Comparison of ENCODE assay signal across 10 mouse cellular contexts in genomic region chr2:167563703-167564102, GRCm38 (mm10). TPM values are rescaled to one million over a fixed set of nuclear protein-coding genes. Genes with fewer than 3 reads are reported as not detected.
DNase-seq lines count a peak whose midpoint lies in the region; ATAC-seq and TF ChIP-seq lines count a peak whose summit lies in the region.
"Had no signal": no experiment of that assay in that cellular context is flagged by ENCODE, and none has a peak within 500 bp of the region (broad histone marks: within the 10 kb centered on the region; RNA-seq: fewer than 3 reads in every experiment).

No protein-coding gene starts in this region.

- intact Hi-C loops in heart, adult 2 months (cut with DNase I), result loop anchor here (2.0 to 5.0 kb wide), 2 partner anchors 21 to 34 kb away; no protein-coding TSS in a partner anchor

- TF ChIP-seq CTCF in heart, adult 2 months (IDR thresholded peaks at IDR 0.05), result no peak

- WGBS in heart, embryonic 13.5 days, result 25% methylated on average over 12 of the region's 12 CpGs
- 71% methylated on average over 12 of the region's 12 CpGs for WGBS in heart, adult 2 months
- 47% methylated on average over 12 of the region's 12 CpGs for WGBS in forebrain, embryonic 14.5 days
- 31% methylated on average over 12 of the region's 12 CpGs for WGBS in neural tube, embryonic 11.5 days

- H3K4me1 ChIP-seq in heart, embryonic 13.5 days, result peaks cover 55% of the 10 kb centered on the region
- peaks cover 10% of the 10 kb centered on the region for H3K4me1 ChIP-seq in heart, adult 2 months (ENCODE audit: control insufficient read depth, insufficient read depth, low read length)
- peaks cover 3% of the 10 kb centered on the region; the same call in 1 of the 2 replicates for H3K4me1 ChIP-seq in forebrain, embryonic 14.5 days (ENCODE audit: control insufficient read depth, insufficient read depth, low read length)
- H3K4me1 ChIP-seq in neural tube, embryonic 11.5 days (ENCODE audit: control insufficient read depth, insufficient read depth, low read length), result peaks cover 22% of the 10 kb centered on the region

- ATAC-seq in heart, embryonic 13.5 days (ENCODE audit: extremely low read depth, insufficient number of reproducible peaks, low FRiP score, low TSS enrichment), result peak; percentile 9; the same call in 1 of the 2 replicates
- ATAC-seq in forebrain, embryonic 14.5 days, result peak; percentile 53
- ATAC-seq in neural tube, embryonic 11.5 days (ENCODE audit: insufficient read depth, low FRiP score, low TSS enrichment), result no peak

- no peaks in the 10 kb centered on the region for H3K36me3 ChIP-seq in heart, embryonic 13.5 days
- H3K36me3 ChIP-seq in heart, adult 2 months (ENCODE audit: control insufficient read depth, insufficient read depth, low read length), result no peaks in the 10 kb centered on the region
- no peaks in the 10 kb centered on the region for H3K36me3 ChIP-seq in forebrain, embryonic 14.5 days (ENCODE audit: control insufficient read depth, insufficient read depth, low read length)
- no peaks in the 10 kb centered on the region for H3K36me3 ChIP-seq in neural tube, embryonic 11.5 days (ENCODE audit: control insufficient read depth, insufficient read depth, low read length)

- no peak for TF ChIP-seq EP300 in heart, adult 2 months (IDR thresholded peaks at IDR 0.05; ENCODE audit: insufficient read depth, low read depth, low read length)

- H3K27ac ChIP-seq in heart, embryonic 13.5 days (replicated peaks), result 0 out of 2 replicates have a peak overlapping the region, but pooled peaks have one; percentile 0
- H3K27ac ChIP-seq in heart, adult 2 months, result no peak overlapping the region
- no peak overlapping the region for H3K27ac ChIP-seq in forebrain, embryonic 14.5 days (ENCODE audit: low read depth, low read length)
- H3K27ac ChIP-seq in neural tube, embryonic 11.5 days (ENCODE audit: low read depth, low read length), result no peak overlapping the region
- H3K27ac ChIP-seq: macrophage had no signal

- H3K9me3 ChIP-seq in heart, embryonic 13.5 days, result no peaks in the 10 kb centered on the region
- H3K9me3 ChIP-seq in forebrain, embryonic 14.5 days (replicated peaks; ENCODE audit: control insufficient read depth, low read length), result no peaks in the 10 kb centered on the region
- H3K9me3 ChIP-seq in neural tube, embryonic 11.5 days (ENCODE audit: control insufficient read depth, low read length), result no peaks in the 10 kb centered on the region

- DNase-seq in heart, adult 2 months, result no peak
- DNase-seq in lung, postnatal 10 days, result peak; percentile 41
- no peak for DNase-seq in lung, adult 18-20 months
- DNase-seq in forebrain, embryonic 14.5 days (ENCODE audit: low spot score), result no peak
- DNase-seq in neural tube, embryonic 11.5 days (ENCODE audit: low spot score), result peak; percentile 62
- DNase-seq in thymus, adult 18-20 months, result no peak
- DNase-seq in adrenal gland, postnatal 10 days, result no peak

- no peak overlapping the region for H3K9ac ChIP-seq in heart, embryonic 13.5 days
- H3K9ac ChIP-seq in heart, adult 2 months (ENCODE audit: low read depth, low read length), result no peak overlapping the region
- H3K9ac ChIP-seq in forebrain, embryonic 14.5 days (ENCODE audit: low read length), result no peak overlapping the region
- no peak overlapping the region for H3K9ac ChIP-seq in neural tube, embryonic 11.5 days (ENCODE audit: low read length)

- no peak for TF ChIP-seq POLR2A in heart, adult 2 months (IDR thresholded peaks at IDR 0.05; ENCODE audit: insufficient read depth, low read depth, low read length)

- no peak overlapping the region for H3K4me2 ChIP-seq in heart, embryonic 13.5 days
- H3K4me2 ChIP-seq in forebrain, embryonic 14.5 days (ENCODE audit: low read length), result no peak overlapping the region
- no peak overlapping the region for H3K4me2 ChIP-seq in neural tube, embryonic 11.5 days (ENCODE audit: low read depth)

- H3K27me3 ChIP-seq in heart, embryonic 13.5 days (replicated peaks), result peaks cover 20% of the 10 kb centered on the region
- no peaks in the 10 kb centered on the region for H3K27me3 ChIP-seq in heart, adult 2 months (ENCODE audit: control insufficient read depth, insufficient read depth, low read length)
- H3K27me3 ChIP-seq in forebrain, embryonic 14.5 days (replicated peaks; ENCODE audit: control insufficient read depth, insufficient read depth, low read length), result no peaks in the 10 kb centered on the region
- no peaks in the 10 kb centered on the region for H3K27me3 ChIP-seq in neural tube, embryonic 11.5 days (ENCODE audit: control insufficient read depth, insufficient read depth, low read length)

- no peak overlapping the region for H3K4me3 ChIP-seq in heart, embryonic 13.5 days
- H3K4me3 ChIP-seq in heart, adult 2 months, result no peak overlapping the region
- H3K4me3 ChIP-seq in forebrain, embryonic 14.5 days (ENCODE audit: low read depth, low read length), result no peak overlapping the region
- H3K4me3 ChIP-seq in neural tube, embryonic 11.5 days (ENCODE audit: low read depth, low read length), result no peak overlapping the region
- H3K4me3 ChIP-seq: erythroblast, embryonic 14.5 days had no signal

- no peaks in the 10 kb centered on the region for H3K79me2 ChIP-seq in heart, adult 2 months (replicated peaks; ENCODE audit: control insufficient read depth, insufficient read depth, low read length)

RNA-seq across cellular contexts. Expression of gene Snai1, which starts 25.7 kb away (rescaled TPM):
- 17.3 and 17.6 TPM in 2 replicates for polyA plus RNA-seq in heart, embryonic 13.5 days (2015; fragmentation: Nextera tagmentation; extraction: Ambion mirVana)
- total RNA-seq in heart, adult 2 months (2021), result 1 to 10 TPM; 1.6 to 2.0 TPM
- polyA plus RNA-seq in heart, adult 2 months (2012; rRNA removed), result 6.5 and 10.5 TPM in 2 replicates
- polyA plus RNA-seq in forebrain, embryonic 14.5 days (2014; fragmentation: Nextera tagmentation; extraction: Ambion mirVana), result 3.0 and 5.0 TPM in 2 replicates
- 32.3 and 39.7 TPM in 2 replicates for polyA plus RNA-seq in neural tube, embryonic 11.5 days (2014; fragmentation: Nextera tagmentation; extraction: Ambion mirVana)
- 1 to 10 TPM; 6.2 to 8.5 TPM for total RNA-seq in adrenal gland, postnatal 10 days (2021)
- polyA plus RNA-seq: erythroblast, embryonic 14.5 days; macrophage had no signal

Comparison
In these comparisons a context has a peak if more than half of its experiments do, and no peak if none do; other contexts are left out.
1. DNase-seq: peak in lung, postnatal 10 days (single experiment) and neural tube, embryonic 11.5 days (single experiment); none in heart, adult 2 months (0 of 2), lung, adult 18-20 months (0 of 2), forebrain, embryonic 14.5 days (single experiment), thymus, adult 18-20 months (0 of 2) and adrenal gland, postnatal 10 days (single experiment).